Mouse (Mus musculus) brain, embryonic 18.5 days (tissue): ENCODE data around the gene Wwc1.
A peak's percentile ranks its signal among the peaks of the same experiment; 100 is the strongest.
"Not testable (repeated sequence)": the region's sequence is repeated elsewhere in the genome, so short reads cannot be mapped to it uniquely, and the experiment has no call there.

Source experiments
- DNase-seq: peaks from one replicate; pipeline ENCODE4 v3.0.0-alpha.2; 2012; ENCODE audit warnings: low read depth, low spot score

The Wwc1 gene

GRCm38 (mm10) chr11:35837156-35838126 lies 142.9 kb downstream of the Wwc1 start:
- DNase-seq, result no peak

- DNase-seq, result peak; percentile 81
Observed at GRCm38 (mm10) chr11:35834022-35834760, 146.1 kb downstream of the Wwc1 start, which contains the start of gene Rars. Gene Rars, minus strand, starts transcription at chr11:35834506.

DNA sequence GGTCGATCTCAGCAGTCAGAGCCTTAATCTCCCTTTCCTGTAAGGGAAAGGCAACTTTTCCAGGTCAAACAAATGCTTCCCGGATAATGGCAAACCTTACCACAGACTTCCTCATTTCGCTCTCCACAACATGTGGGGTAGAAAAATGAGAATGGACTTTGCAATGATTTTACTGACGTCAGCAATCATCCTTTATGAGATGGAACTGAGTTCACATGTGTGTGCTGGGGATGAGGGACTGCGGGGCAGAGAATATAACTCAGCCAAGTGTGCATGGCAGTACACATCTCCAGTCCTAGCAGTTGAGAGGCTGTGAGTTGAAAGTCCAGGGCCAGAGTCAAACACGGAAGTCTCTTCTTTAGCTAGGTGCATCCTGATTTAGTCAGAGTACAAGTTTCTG lies 147.1 kb downstream of the Wwc1 start:
- DNase-seq, result no peak

GRCm38 (mm10) chr11:35832139-35832538 lies 148.2 kb downstream of the Wwc1 start:
- no peak for DNase-seq

- DNase-seq, result no peak
Observed at GRCm38 (mm10) chr11:35827714-35828113, 152.6 kb downstream of the Wwc1 start.

DNA sequence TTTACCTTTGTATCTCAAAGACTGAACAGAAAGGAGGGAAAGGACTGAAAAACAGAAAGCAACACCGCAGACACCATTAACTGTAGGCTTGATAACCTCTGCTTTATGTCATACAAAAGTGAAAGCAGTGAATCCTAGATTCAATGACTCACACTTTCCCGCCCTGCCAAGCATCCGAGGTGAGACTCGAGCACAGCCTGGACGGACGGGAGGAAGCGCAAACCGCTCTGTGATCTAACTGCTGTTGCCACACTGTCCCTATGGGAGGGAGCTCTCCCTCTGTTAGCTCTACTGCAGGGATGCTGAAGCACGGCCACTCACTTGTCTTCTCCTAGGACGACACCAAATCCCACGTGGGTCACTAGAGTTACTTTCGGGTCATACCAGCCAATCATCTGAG lies 164.0 kb downstream of the Wwc1 start:
- DNase-seq, result no peak

GRCm38 (mm10) chr11:35811458-35811857 lies 168.9 kb downstream of the Wwc1 start:
- no peak for DNase-seq

GRCm38 (mm10) chr11:35801332-35801731 lies 179.0 kb downstream of the Wwc1 start:
- no peak for DNase-seq

DNA sequence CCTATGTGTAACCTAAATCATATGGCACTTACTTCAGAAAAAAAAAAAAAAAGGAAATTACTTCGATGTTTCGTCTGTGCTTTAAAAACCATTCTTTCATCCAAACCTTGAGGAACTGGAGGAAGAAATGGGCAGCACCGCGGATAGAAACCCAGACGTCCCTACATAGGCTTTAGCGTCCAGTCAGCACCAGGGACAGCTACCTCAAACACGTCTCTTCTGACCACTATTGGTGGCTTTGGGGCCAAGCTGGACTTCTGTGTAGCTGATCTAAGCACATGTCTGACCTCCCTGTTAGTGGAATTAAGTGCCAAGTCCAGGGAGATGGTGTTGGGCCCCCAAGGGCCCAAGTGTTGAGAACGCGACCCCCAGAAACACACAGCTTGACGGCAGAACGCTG lies 181.5 kb downstream of the Wwc1 start, which contains the start of gene Fbll1:
Fbll1 (minus strand) TSS at position 11 of the 400 bp plus-strand sequence.
- DNase-seq, result no peak

- DNase-seq, result peak; percentile 78
Observed at GRCm38 (mm10) chr11:35798495-35798820, 181.9 kb downstream of the Wwc1 start.

GRCm38 (mm10) chr11:35797751-35798494 lies 182.4 kb downstream of the Wwc1 start:
- no peak for DNase-seq

DNA sequence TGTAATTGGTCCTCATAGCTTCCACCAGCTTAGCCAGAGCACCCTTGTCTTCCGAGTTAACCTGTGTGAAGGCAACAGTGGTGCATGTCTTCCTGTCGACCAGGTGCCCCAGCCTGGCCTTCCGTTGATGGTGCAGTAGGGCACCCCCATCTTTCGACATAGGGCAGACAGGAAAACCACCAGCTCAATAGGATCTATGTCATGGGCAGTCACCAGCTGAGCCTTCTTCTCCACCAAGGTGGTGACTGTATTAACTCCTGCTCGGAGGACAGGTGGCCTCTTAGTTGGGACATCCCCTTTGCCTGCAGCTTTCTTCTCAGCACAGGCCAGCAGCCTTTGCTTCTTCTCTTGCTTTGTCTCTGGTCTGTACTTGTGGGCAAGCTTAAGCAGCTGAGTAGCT lies 187.5 kb downstream of the Wwc1 start:
- not testable (repeated sequence) for DNase-seq

- DNase-seq, result no peak
Observed at GRCm38 (mm10) chr11:35788443-35788842, 191.9 kb downstream of the Wwc1 start.
